Mouse (Mus musculus) spleen, adult 2 months (tissue): ENCODE measurements around the gene Wiz.

Experiments used
- CTCF ChIP-seq: fragments of 200-500 bp; IDR thresholded peaks from 2 replicates; pipeline ENCODE4 v1.5.1; 2011; ENCODE audit warnings: mild to moderate bottlenecking, inconsistent platforms; ENCODE audit not compliant: insufficient read depth, insufficient read length, insufficient replicate concordance; ENCODE audit errors: extremely low read depth
- POLR2A ChIP-seq: fragments of 200-500 bp; IDR thresholded peaks from 2 replicates; pipeline ENCODE4 v1.6.1; 2011; ENCODE audit warnings: low read depth, low read length, inconsistent platforms

- TF ChIP-seq CTCF (no peak), POLR2A (no peak)
Observed at GRCm38 (mm10) chr17:32334921-32335320, 54.3 kb downstream of the Wiz start.
